Mouse (Mus musculus) heart, postnatal 0 days (tissue): ENCODE data around the gene Psmd8.

ENCODE experiments used
- CTCF ChIP-seq: IDR thresholded peaks from 2 replicates; pipeline ENCODE4 v1.5.1; 2016; ENCODE audit warnings: antibody characterized with exemption, control low read depth, low read depth
- EP300 ChIP-seq: IDR thresholded peaks from 2 replicates; pipeline ENCODE4 v1.6.1; 2016; ENCODE audit warnings: antibody characterized with exemption, low read depth

GRCm38 (mm10) chr7:29141416-29141815, 39.1 kb downstream of the Psmd8 start:
- TF ChIP-seq CTCF, result no peak
- TF ChIP-seq EP300, result no peak
